Mouse (Mus musculus): ENCODE measurements around the gene Syk. TPM values are rescaled to one million over a fixed set of nuclear protein-coding genes. Genes with fewer than 3 reads are reported as not detected.

Syk gene
- polyA plus RNA-seq (2015; fragmentation: Nextera tagmentation; extraction: Ambion mirVana) = 1.7 and 1.8 TPM in 2 replicates

GRCm38 (mm10) chr13:52582878-52583661, at the start of gene Syk:
TSS of gene Syk (plus strand) at chr13:52583173.
- Histone ChIP-seq H3K9ac (peak within 1 kb of the TSS; percentile 71), H3K9me3 (no peaks in the 10 kb centered on the region), H3K4me3 (peak within 1 kb of the TSS; percentile 57), H3K27ac (no peak within 1 kb of the TSS), H3K4me2 (peak within 1 kb of the TSS; percentile 96), H3K36me3 (no peaks in the 10 kb centered on the region), H3K27me3 (peaks cover 28% of the 10 kb centered on the region), H3K4me1 (replicated peaks) (peaks cover 9% of the 10 kb centered on the region)
- WGBS = under 1% methylated on average over 70 of the region's 70 CpGs
- peak; percentile 63 for ATAC-seq (ENCODE audit: low FRiP score)

DNA sequence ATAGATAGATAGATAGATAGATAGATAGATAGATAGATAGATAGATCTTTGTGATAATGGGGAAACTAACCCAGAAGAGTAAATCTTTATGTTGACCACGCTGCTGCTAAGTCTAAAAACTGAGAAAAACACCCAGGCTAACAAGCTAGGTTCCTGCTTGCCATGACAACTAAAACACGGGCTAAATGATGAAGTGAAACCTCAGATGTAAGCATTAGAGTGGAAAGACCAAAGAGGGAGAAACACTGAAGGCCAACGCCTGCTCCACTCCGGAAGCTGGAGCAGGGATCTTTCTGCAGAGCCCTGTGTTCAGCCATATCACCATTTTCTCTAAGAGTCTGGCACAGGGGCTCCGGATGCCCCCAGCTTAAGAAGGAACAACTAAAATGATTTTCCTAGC, 49.3 kb upstream of the Syk start:
- no peak for ATAC-seq (ENCODE audit: low FRiP score)
- no peak overlapping the region for H3K4me3 ChIP-seq

DNA sequence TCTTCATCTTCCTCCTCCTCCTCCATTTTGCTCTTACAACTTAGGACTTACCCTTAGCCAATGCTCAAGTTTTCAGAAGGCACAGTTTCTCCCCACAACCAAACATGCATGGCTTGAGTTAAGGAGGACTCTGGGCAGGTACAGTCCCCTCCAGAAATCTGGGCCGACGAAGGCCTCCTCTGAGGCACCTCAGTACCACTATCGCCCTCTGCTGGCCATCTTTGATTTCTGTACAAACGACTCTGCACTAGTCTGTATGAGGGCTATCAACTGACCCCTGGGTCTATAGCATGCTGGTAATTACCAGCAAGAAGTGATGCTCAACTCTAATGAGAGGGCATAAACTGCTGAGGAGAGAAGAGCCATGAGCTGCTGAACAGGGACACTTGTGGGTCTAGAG, 47.4 kb upstream of the Syk start:
- H3K4me2 ChIP-seq = no peak overlapping the region
- H3K9ac ChIP-seq = no peak overlapping the region
- H3K9me3 ChIP-seq = no peaks in the 10 kb centered on the region
- no peaks in the 10 kb centered on the region for H3K36me3 ChIP-seq
- H3K4me3 ChIP-seq = no peak overlapping the region
- no peak overlapping the region for H3K27ac ChIP-seq
- H3K27me3 ChIP-seq = 0 out of 2 replicates have a peak, but pooled peaks cover 8% of the 10 kb centered on the region
- peaks cover under 1% of the 10 kb centered on the region; the same call in 1 of the 2 replicates for H3K4me1 ChIP-seq (replicated peaks)
- ATAC-seq (ENCODE audit: low FRiP score) = no peak
- WGBS = 4% methylated on average over 4 of the region's 4 CpGs

More for the DNA sequence above, 49.3 kb upstream of the Syk start:
- peaks cover 24% of the 10 kb centered on the region; the same call in 1 of the 2 replicates for H3K27me3 ChIP-seq
- H3K9ac ChIP-seq = no peak overlapping the region
- 85% methylated on average over 5 of the region's 5 CpGs for WGBS
- H3K4me1 ChIP-seq (replicated peaks) = peaks cover 15% of the 10 kb centered on the region
- no peaks in the 10 kb centered on the region for H3K36me3 ChIP-seq
- no peak overlapping the region for H3K4me2 ChIP-seq
- H3K9me3 ChIP-seq = no peaks in the 10 kb centered on the region
- no peak overlapping the region for H3K27ac ChIP-seq

GRCm38 (mm10) chr13:52537754-52538587, 45.0 kb upstream of the Syk start:
- Histone ChIP-seq H3K36me3 (no peaks in the 10 kb centered on the region), H3K9me3 (no peaks in the 10 kb centered on the region), H3K27me3 (0 out of 2 replicates have a peak, but pooled peaks cover 10% of the 10 kb centered on the region), H3K4me3 (no peak overlapping the region), H3K4me1 (replicated peaks) (peaks cover 9% of the 10 kb centered on the region; the same call in 1 of the 2 replicates), H3K27ac (no peak overlapping the region), H3K4me2 (no peak overlapping the region), H3K9ac (no peak overlapping the region)
- 95% methylated on average over 26 of the region's 26 CpGs for WGBS
- ATAC-seq (ENCODE audit: low FRiP score) = no peak

DNA sequence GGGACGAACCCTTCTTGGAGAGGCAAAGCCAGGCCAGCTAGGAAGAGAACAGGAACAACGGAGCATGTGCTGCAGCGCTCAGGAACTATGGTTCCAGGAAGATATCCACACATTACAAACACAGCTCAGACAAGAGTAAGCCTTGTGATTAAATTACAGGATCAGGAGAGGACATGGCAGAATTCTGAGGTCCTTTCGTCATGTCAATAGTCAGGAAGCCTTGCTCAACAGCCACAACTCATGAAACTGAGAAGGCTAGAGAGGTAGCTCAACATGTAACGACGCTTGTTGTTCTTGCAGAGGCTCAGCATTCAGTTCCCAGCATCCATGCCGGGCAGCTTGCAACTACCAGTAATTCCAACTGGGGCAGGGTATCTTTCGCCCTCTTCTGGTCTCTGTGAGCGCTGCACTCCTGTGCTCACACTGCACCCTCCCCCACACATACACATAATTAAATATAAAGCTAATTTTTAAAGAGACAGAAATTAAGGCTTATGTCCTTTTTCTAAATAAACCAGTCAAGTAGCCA, 44.3 kb upstream of the Syk start:
- no peaks in the 10 kb centered on the region for H3K36me3 ChIP-seq

DNA sequence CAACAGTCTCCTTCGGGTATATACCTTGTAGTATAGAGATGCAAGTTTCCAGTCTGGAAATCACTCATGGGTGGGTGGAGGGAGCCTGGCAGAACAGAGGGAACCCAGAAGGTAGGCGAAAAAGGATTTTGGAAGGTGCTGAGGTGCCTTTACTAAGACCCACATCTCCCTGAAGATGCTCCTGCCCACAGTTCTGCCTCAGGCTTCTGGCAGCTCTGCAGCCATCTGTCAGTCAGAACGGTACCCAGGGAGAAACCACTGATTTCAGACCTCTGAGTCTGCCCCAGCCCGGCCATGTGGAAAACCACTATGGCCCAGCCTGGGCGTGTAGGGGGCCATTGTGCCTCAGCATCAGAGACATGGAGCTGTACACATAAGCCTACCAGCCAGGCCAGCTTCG, 43.5 kb upstream of the Syk start:
- H3K4me2 ChIP-seq = no peak overlapping the region
- no peaks in the 10 kb centered on the region for H3K36me3 ChIP-seq
- no peak overlapping the region for H3K4me3 ChIP-seq
- H3K27ac ChIP-seq = no peak overlapping the region
- no peak overlapping the region for H3K9ac ChIP-seq
- 0 out of 2 replicates have a peak, but pooled peaks cover 5% of the 10 kb centered on the region for H3K27me3 ChIP-seq
- 84% methylated on average over 6 of the region's 6 CpGs for WGBS
- H3K9me3 ChIP-seq = no peaks in the 10 kb centered on the region
- ATAC-seq (ENCODE audit: low FRiP score) = no peak
- H3K4me1 ChIP-seq (replicated peaks) = peaks cover 9% of the 10 kb centered on the region; the same call in 1 of the 2 replicates

More for the DNA sequence above, 44.3 kb upstream of the Syk start:
- Histone ChIP-seq H3K27ac (no peak overlapping the region), H3K4me3 (no peak overlapping the region), H3K4me1 (replicated peaks) (peaks cover 9% of the 10 kb centered on the region; the same call in 1 of the 2 replicates), H3K9me3 (no peaks in the 10 kb centered on the region), H3K4me2 (no peak overlapping the region), H3K9ac (no peak overlapping the region), H3K27me3 (0 out of 2 replicates have a peak, but pooled peaks cover 8% of the 10 kb centered on the region)
- 90% methylated on average over 9 of the region's 9 CpGs for WGBS
- no peak for ATAC-seq (ENCODE audit: low FRiP score)

DNA sequence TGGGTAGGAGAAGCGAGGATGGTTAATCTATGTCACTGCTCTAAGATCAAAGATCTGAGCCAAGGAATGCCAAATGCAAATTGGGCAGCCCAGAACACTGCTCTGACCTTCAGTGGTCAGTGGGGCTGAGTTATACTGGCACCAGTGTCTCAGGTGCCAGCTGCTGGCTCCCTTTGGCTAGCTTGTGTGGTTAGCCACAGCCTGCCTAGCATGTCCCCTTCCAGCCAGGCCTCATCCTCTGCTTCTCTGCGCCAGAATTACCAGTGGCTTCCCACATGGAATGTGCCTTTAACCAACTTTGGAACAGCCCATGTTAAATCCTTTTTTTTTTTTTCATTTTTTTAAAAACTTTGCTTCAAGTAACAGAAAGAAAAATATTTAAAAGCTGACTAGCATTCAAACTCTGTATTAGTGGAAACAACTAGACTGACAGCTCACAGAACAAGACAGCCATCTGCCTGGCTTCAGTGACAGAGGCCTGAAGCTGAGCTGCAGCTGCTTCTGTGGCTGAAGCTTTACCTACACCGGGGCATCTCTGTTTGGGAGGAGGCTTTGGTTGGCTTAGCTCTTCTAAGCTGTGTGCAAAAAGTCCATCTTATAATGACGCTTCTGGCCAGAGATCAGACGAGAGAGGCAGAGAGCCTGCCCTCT, 41.5 kb upstream of the Syk start:
- H3K4me3 ChIP-seq = no peak overlapping the region
- H3K27ac ChIP-seq = 0 out of 2 replicates have a peak overlapping the region, but pooled peaks have one; percentile 5
- no peak overlapping the region for H3K9ac ChIP-seq
- H3K36me3 ChIP-seq = no peaks in the 10 kb centered on the region
- 78% methylated on average over 5 of the region's 5 CpGs for WGBS
- ATAC-seq (ENCODE audit: low FRiP score) = no peak
- 0 out of 2 replicates have a peak, but pooled peaks cover 3% of the 10 kb centered on the region for H3K27me3 ChIP-seq
- peaks cover 9% of the 10 kb centered on the region; the same call in 1 of the 2 replicates for H3K4me1 ChIP-seq (replicated peaks)
- no peaks in the 10 kb centered on the region for H3K9me3 ChIP-seq
- no peak overlapping the region for H3K4me2 ChIP-seq

DNA sequence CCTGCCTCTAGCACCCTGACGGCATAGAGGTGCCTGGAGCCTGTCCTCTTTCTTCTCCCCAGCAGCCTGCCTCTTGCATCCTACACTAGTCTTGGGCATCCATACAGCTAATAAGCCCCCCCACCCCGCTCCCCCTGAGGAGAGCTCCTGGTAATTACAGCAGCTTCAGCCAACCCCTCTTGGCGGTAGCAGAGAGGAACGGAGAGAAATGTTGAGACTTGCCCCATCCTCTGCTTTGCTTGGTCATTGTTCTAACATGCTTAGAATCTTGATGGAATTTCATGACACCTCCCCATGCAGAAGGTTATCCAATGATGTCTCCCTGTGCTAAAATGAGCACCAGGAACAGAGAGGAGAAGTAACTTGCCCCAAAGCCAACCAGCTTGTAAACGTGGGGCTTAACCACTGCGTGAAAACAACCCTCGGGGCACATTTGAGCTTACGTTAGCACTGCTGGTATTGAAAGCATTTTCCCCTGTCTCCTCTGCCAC, 40.9 kb upstream of the Syk start:
- Histone ChIP-seq H3K27me3 (0 out of 2 replicates have a peak, but pooled peaks cover 3% of the 10 kb centered on the region), H3K4me3 (no peak overlapping the region), H3K4me2 (no peak overlapping the region), H3K4me1 (replicated peaks) (peaks cover 9% of the 10 kb centered on the region; the same call in 1 of the 2 replicates), H3K9me3 (no peaks in the 10 kb centered on the region), H3K9ac (no peak overlapping the region), H3K27ac (no peak overlapping the region), H3K36me3 (no peaks in the 10 kb centered on the region)
- WGBS = 76% methylated on average over 8 of the region's 8 CpGs
- no peak for ATAC-seq (ENCODE audit: low FRiP score)

GRCm38 (mm10) chr13:52542636-52543035, 40.3 kb upstream of the Syk start:
- Histone ChIP-seq H3K27ac (no peak overlapping the region), H3K9me3 (no peaks in the 10 kb centered on the region), H3K27me3 (0 out of 2 replicates have a peak, but pooled peaks cover 3% of the 10 kb centered on the region), H3K36me3 (no peaks in the 10 kb centered on the region), H3K9ac (no peak overlapping the region), H3K4me3 (no peak overlapping the region), H3K4me1 (replicated peaks) (peaks cover 9% of the 10 kb centered on the region; the same call in 1 of the 2 replicates), H3K4me2 (no peak overlapping the region)
- WGBS = 65% methylated on average over 4 of the region's 4 CpGs
- no peak for ATAC-seq (ENCODE audit: low FRiP score)

DNA sequence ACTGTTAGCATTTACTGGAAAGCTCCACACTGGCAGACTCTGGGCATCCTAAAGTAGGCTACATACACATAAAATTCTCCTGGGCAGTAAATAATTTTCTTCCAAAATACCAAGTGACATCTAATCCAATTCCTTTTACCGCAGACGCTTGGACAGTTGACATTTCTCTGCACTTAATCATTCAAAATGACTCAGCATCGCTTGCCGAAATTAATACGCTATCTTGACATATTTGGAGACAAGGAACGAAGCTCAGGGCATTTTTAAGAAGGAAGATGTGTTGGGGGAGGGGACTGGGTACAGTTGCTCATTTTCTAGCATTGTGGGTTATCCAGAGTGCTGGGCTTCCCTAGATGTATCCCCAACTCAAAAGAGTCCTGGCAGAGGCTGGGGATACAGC, 36.7 kb upstream of the Syk start:
- H3K27me3 ChIP-seq = 0 out of 2 replicates have a peak, but pooled peaks cover 3% of the 10 kb centered on the region
- no peak overlapping the region for H3K4me2 ChIP-seq
- no peak overlapping the region for H3K9ac ChIP-seq
- H3K27ac ChIP-seq = no peak overlapping the region
- no peaks in the 10 kb centered on the region for H3K9me3 ChIP-seq
- WGBS = 83% methylated on average over 6 of the region's 6 CpGs
- H3K4me3 ChIP-seq = no peak overlapping the region
- H3K4me1 ChIP-seq (replicated peaks) = peaks cover 5% of the 10 kb centered on the region; the same call in 1 of the 2 replicates
- no peak for ATAC-seq (ENCODE audit: low FRiP score)
- H3K36me3 ChIP-seq = no peaks in the 10 kb centered on the region

DNA sequence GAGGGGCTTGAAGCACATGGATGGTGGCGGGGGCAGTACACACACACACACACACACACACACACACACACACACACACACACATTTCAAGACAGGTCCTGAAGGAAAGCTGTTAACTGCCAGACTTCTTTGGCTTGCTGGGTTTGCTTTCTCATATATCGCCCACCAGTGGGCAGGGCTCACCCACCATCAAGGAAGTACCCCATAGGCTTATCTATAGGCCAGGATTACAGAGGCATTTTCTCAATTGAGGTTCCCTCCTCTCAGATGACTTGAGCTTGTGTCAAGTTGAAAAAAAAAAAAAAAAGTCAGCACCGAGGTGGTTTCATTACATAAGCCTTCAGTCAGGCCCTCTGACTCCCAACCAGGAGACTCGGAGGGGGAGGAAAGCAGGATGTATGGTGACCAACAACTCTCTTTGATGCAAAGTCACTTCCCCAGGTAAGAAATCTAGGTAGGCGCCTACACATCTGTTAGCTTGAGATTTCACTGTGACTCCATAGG, 32.2 kb upstream of the Syk start:
- Histone ChIP-seq H3K4me3 (no peak overlapping the region), H3K27ac (no peak overlapping the region), H3K9me3 (no peaks in the 10 kb centered on the region), H3K36me3 (no peaks in the 10 kb centered on the region), H3K4me2 (no peak overlapping the region), H3K4me1 (replicated peaks) (no peaks in the 10 kb centered on the region), H3K9ac (no peak overlapping the region), H3K27me3 (no peaks in the 10 kb centered on the region)
- ATAC-seq (ENCODE audit: low FRiP score) = no peak
- 83% methylated on average over 5 of the region's 5 CpGs for WGBS
